Mouse (Mus musculus) cortical plate, adult 2 months (tissue): ENCODE measurements around the gene Abtb1.

Experiments
- CTCF ChIP-seq: fragments of 200-500 bp; IDR thresholded peaks from 2 replicates; pipeline ENCODE4 v1.5.1; 2011; ENCODE audit warnings: mild to moderate bottlenecking, control low read depth, low read length; ENCODE audit not compliant: insufficient read depth; ENCODE audit errors: extremely low read depth
- POLR2A ChIP-seq: fragments of 200-500 bp; IDR thresholded peaks from 2 replicates; pipeline ENCODE4 v1.6.1; 2011; ENCODE audit warnings: mild to moderate bottlenecking, low read length, control low read depth; ENCODE audit not compliant: insufficient read depth; ENCODE audit errors: extremely low read depth

- TF ChIP-seq CTCF (no peak), POLR2A (no peak)
Observed at GRCm38 (mm10) chr6:88824183-88824582, 17.6 kb downstream of the Abtb1 start.
